Mouse (Mus musculus) retina, postnatal 7 days (tissue): ENCODE results near the gene Sry.

Experiments
- DNase-seq: peaks from one replicate; pipeline ENCODE4 v3.0.0-alpha.2; 2012; ENCODE audit warnings: low read depth, low spot score

The Sry gene

GRCm38 (mm10) chrY:2663558-2663957 lies at the start of gene Sry:
TSS of gene Sry (minus strand) at chrY:2663658.
- no peak for DNase-seq
